Mouse (Mus musculus) forebrain, embryonic 15.5 days (tissue): ENCODE measurements around the gene Tagln. TPM values are rescaled to one million over a fixed set of nuclear protein-coding genes. Genes with fewer than 3 reads are reported as not detected.

Source experiments
- ATAC-seq: fragments of 200-750 bp; cut with Nextera tagmentation; replicated peaks from 2 replicates; pipeline ENCODE4 v1.8.0; 2017; ENCODE audit warnings: mild to moderate bottlenecking, moderate TSS enrichment, moderate library complexity
- H3K27ac ChIP-seq: fragments of 300-500 bp; sonication (generic); replicated peaks from 2 replicates; pipeline ENCODE4 v1.5.1; 2015; ENCODE audit warnings: mild to moderate bottlenecking, inconsistent platforms
- H3K27me3 ChIP-seq: fragments of 300-500 bp; sonication (generic); 2 replicates; pipeline ENCODE4 v1.6.1; 2015; ENCODE audit warnings: inconsistent platforms
- H3K36me3 ChIP-seq: fragments of 300-500 bp; sonication (generic); 2 replicates; pipeline ENCODE4 v1.6.1; 2015; ENCODE audit warnings: mild to moderate bottlenecking, inconsistent platforms
- H3K4me1 ChIP-seq: fragments of 300-500 bp; sonication (generic); 2 replicates; pipeline ENCODE4 v1.6.1; 2015; ENCODE audit warnings: inconsistent platforms
- H3K4me2 ChIP-seq: fragments of 300-500 bp; sonication (generic); replicated peaks from 2 replicates; pipeline ENCODE4 v1.6.1; 2015; ENCODE audit warnings: mild to moderate bottlenecking, inconsistent platforms
- H3K4me3 ChIP-seq: fragments of 300-500 bp; sonication (generic); 2 replicates; pipeline ENCODE4 v1.5.1; 2015; ENCODE audit warnings: mild to moderate bottlenecking, inconsistent platforms
- H3K9ac ChIP-seq: fragments of 300-500 bp; sonication (generic); replicated peaks from 2 replicates; pipeline ENCODE4 v1.6.1; 2015; ENCODE audit warnings: mild to moderate bottlenecking, inconsistent platforms
- H3K9me3 ChIP-seq: fragments of 300-500 bp; sonication (generic); 2 replicates; pipeline ENCODE4 v1.6.1; 2016; ENCODE audit warnings: inconsistent platforms
- WGBS: fragments of 180-500 bp; shearing (Covaris S2); methylation state at CpG from one replicate; pipeline ENCODE4 v1.1.7; 2015; ENCODE audit warnings: mixed read lengths; 5-methylcytosine and 5-hydroxymethylcytosine counted together
- polyA plus RNA-seq: library from polyadenylated mRNA; unstranded; fragments of >200 nt; fragmentation: Nextera tagmentation; extraction: Ambion mirVana; gene quantifications from 2 replicates; pipeline ENCODE4 v1.2.1, GENCODE M21; 2015

Gene Tagln
- polyA plus RNA-seq, 1 experiment from 2014 or later = 2.6 TPM

- WGBS = 50% methylated on average over 7 of the region's 7 CpGs
- Histone ChIP-seq H3K36me3 (peaks cover 19% of the 10 kb centered on the region), H3K9me3 (no peaks in the 10 kb centered on the region), H3K4me2 (no peak overlapping the region), H3K4me3 (no peak overlapping the region), H3K27ac (peak overlapping the region; percentile 56), H3K27me3 (no peaks in the 10 kb centered on the region), H3K9ac (no peak overlapping the region), H3K4me1 (peaks cover 36% of the 10 kb centered on the region)
- no peak for ATAC-seq
These were observed 22.3 kb upstream of the Tagln start for GRCm38 (mm10) chr9:45958023-45958670.

- Histone ChIP-seq H3K9ac (peak within 1 kb of the TSS; percentile 84), H3K4me2 (peak within 1 kb of the TSS; percentile 73), H3K4me3 (peak within 1 kb of the TSS; percentile 71), H3K27me3 (no peaks in the 10 kb centered on the region), H3K4me1 (peaks cover 38% of the 10 kb centered on the region), H3K36me3 (peaks cover 12% of the 10 kb centered on the region), H3K9me3 (no peaks in the 10 kb centered on the region), H3K27ac (peak within 1 kb of the TSS; percentile 79)
- WGBS = under 1% methylated on average over 48 of the region's 48 CpGs
- peak; percentile 98 for ATAC-seq
These were observed 19.5 kb upstream of the Tagln start, which contains the start of gene Sidt2 for GRCm38 (mm10) chr9:45955107-45955963. Sidt2 (minus strand) TSS chr9:45955258.

GRCm38 (mm10) chr9:45954294-45955106 lies 18.6 kb upstream of the Tagln start:
- Histone ChIP-seq H3K27ac (peak overlapping the region; percentile 79), H3K36me3 (peaks cover 17% of the 10 kb centered on the region), H3K4me1 (peaks cover 38% of the 10 kb centered on the region), H3K9me3 (no peaks in the 10 kb centered on the region), H3K27me3 (no peaks in the 10 kb centered on the region), H3K9ac (peak overlapping the region; percentile 84), H3K4me3 (peak overlapping the region; percentile 71), H3K4me2 (peak overlapping the region; percentile 73)
- under 1% methylated on average over 63 of the region's 63 CpGs for WGBS
- ATAC-seq = peak; percentile 53

- Histone ChIP-seq H3K4me2 (peak overlapping the region; percentile 73), H3K4me3 (peak overlapping the region; percentile 71), H3K9me3 (no peaks in the 10 kb centered on the region), H3K9ac (peak overlapping the region; percentile 84), H3K27me3 (no peaks in the 10 kb centered on the region), H3K27ac (no peak overlapping the region; the same call in 1 of the 2 replicates), H3K36me3 (peaks cover 23% of the 10 kb centered on the region), H3K4me1 (peaks cover 35% of the 10 kb centered on the region)
- WGBS = 63% methylated on average over 13 of the region's 13 CpGs
- ATAC-seq = no peak
These were observed 17.8 kb upstream of the Tagln start for GRCm38 (mm10) chr9:45953511-45954293.

- no peaks in the 10 kb centered on the region for H3K27me3 ChIP-seq
- no peak overlapping the region for H3K4me3 ChIP-seq
- H3K9ac ChIP-seq = no peak overlapping the region
- H3K9me3 ChIP-seq = no peaks in the 10 kb centered on the region
- H3K27ac ChIP-seq = no peak overlapping the region
- 77% methylated on average over 7 of the region's 7 CpGs for WGBS
- H3K4me2 ChIP-seq = no peak overlapping the region
- ATAC-seq = no peak
- H3K36me3 ChIP-seq = peaks cover 27% of the 10 kb centered on the region
- H3K4me1 ChIP-seq = peaks cover 27% of the 10 kb centered on the region
These were observed 17.0 kb upstream of the Tagln start for GRCm38 (mm10) chr9:45952890-45953289.

GRCm38 (mm10) chr9:45952057-45952456 lies 16.2 kb upstream of the Tagln start:
- 95% methylated on average over 4 of the region's 4 CpGs for WGBS
- H3K9me3 ChIP-seq = no peaks in the 10 kb centered on the region
- H3K36me3 ChIP-seq = peaks cover 27% of the 10 kb centered on the region
- no peak overlapping the region for H3K4me3 ChIP-seq
- no peaks in the 10 kb centered on the region for H3K27me3 ChIP-seq
- ATAC-seq = no peak
- H3K27ac ChIP-seq = no peak overlapping the region
- H3K9ac ChIP-seq = no peak overlapping the region
- peaks cover 24% of the 10 kb centered on the region for H3K4me1 ChIP-seq
- no peak overlapping the region for H3K4me2 ChIP-seq

GRCm38 (mm10) chr9:45946872-45947183 lies 11.0 kb upstream of the Tagln start:
- ATAC-seq = no peak
- 91% methylated on average over 10 of the region's 10 CpGs for WGBS
- H3K36me3 ChIP-seq = peaks cover 59% of the 10 kb centered on the region
- no peaks in the 10 kb centered on the region for H3K27me3 ChIP-seq
- no peaks in the 10 kb centered on the region for H3K9me3 ChIP-seq
- no peak overlapping the region for H3K27ac ChIP-seq
- H3K9ac ChIP-seq = no peak overlapping the region
- no peaks in the 10 kb centered on the region for H3K4me1 ChIP-seq
- no peak overlapping the region for H3K4me3 ChIP-seq
- no peak overlapping the region for H3K4me2 ChIP-seq

GRCm38 (mm10) chr9:45946182-45946871 lies 10.5 kb upstream of the Tagln start:
- Histone ChIP-seq H3K4me1 (no peaks in the 10 kb centered on the region), H3K9ac (no peak overlapping the region)
- 89% methylated on average over 16 of the region's 16 CpGs for whole genome bisulfite sequencing

GRCm38 (mm10) chr9:45945721-45946120 lies 9.9 kb upstream of the Tagln start:
- H3K4me1 ChIP-seq = no peaks in the 10 kb centered on the region

More at GRCm38 (mm10) chr9:45946182-45946871, 10.5 kb upstream of the Tagln start:
- no peaks in the 10 kb centered on the region for H3K9me3 ChIP-seq
- no peak overlapping the region for H3K27ac ChIP-seq
- no peak for ATAC-seq
- H3K27me3 ChIP-seq = no peaks in the 10 kb centered on the region
- peaks cover 59% of the 10 kb centered on the region for H3K36me3 ChIP-seq
- H3K4me3 ChIP-seq = no peak overlapping the region
- H3K4me2 ChIP-seq = no peak overlapping the region

GRCm38 (mm10) chr9:45944506-45945400 lies 8.9 kb upstream of the Tagln start:
- ATAC-seq = no peak
- H3K9ac ChIP-seq = no peak overlapping the region
- no peak overlapping the region for H3K4me2 ChIP-seq
- H3K36me3 ChIP-seq = peaks cover 56% of the 10 kb centered on the region
- H3K27me3 ChIP-seq = no peaks in the 10 kb centered on the region
- no peak overlapping the region for H3K27ac ChIP-seq
- no peaks in the 10 kb centered on the region for H3K9me3 ChIP-seq
- H3K4me3 ChIP-seq = no peak overlapping the region
- 88% methylated on average over 13 of the region's 13 CpGs for WGBS
- no peaks in the 10 kb centered on the region for H3K4me1 ChIP-seq

More at GRCm38 (mm10) chr9:45945721-45946120, 9.9 kb upstream of the Tagln start:
- Histone ChIP-seq H3K27ac (no peak overlapping the region), H3K9ac (no peak overlapping the region), H3K36me3 (peaks cover 60% of the 10 kb centered on the region), H3K4me2 (no peak overlapping the region), H3K27me3 (no peaks in the 10 kb centered on the region), H3K9me3 (no peaks in the 10 kb centered on the region), H3K4me3 (no peak overlapping the region)
- ATAC-seq = no peak
- 84% methylated on average over 13 of the region's 13 CpGs for WGBS
